Mouse (Mus musculus): ENCODE data around the gene Syncrip.

- TF ChIP-seq POLR2A (IDR thresholded peaks at IDR 0.05; ENCODE audit: borderline replicate concordance, insufficient read depth, low read length): no peak
- no peak for TF ChIP-seq CTCF (IDR thresholded peaks at IDR 0.05; ENCODE audit: borderline replicate concordance, insufficient read depth, low read depth, low read length)
Measured at GRCm38 (mm10) chr9:88521961-88522568, 39.7 kb upstream of the Syncrip start.

Measured in cerebellum, adult 2 months (tissue).